Mouse (Mus musculus): Measurements from ENCODE around the gene Pyy.

DNA sequence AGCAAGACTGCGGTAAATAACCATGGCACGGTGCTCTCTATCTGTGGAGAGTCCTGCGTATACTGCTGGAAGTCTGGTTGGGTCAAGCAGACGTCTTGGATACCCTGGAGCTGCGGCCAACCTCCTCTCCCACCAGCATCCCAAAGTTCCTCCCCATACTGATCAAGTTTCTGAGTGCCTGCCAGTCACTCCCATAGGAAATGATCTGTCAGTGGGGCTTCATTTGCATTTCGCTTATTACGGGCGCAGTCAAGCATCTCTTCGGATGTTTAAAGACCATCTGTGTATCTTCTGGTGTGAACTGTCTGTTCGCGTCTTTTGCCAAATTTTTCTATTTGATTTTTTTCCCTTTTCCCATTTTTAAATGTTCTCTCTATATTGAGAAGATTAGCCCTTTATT, 38.0 kb downstream of the Pyy start:
- no peak for TF ChIP-seq GATA1 (IDR thresholded peaks at IDR 0.05; ENCODE audit: low read length)
- no peak for TF ChIP-seq TAL1 (IDR thresholded peaks at IDR 0.05; ENCODE audit: low read length)

Data from erythroblast, embryonic 14.5 days (primary cell).